Mouse (Mus musculus) embryonic fibroblast, embryonic 13.5 days (primary cell): ENCODE results near the gene Ttll1. TPM values are rescaled to one million over a fixed set of nuclear protein-coding genes. Genes with fewer than 3 reads are reported as not detected.
A peak's percentile ranks its signal among the peaks of the same experiment; 100 is the strongest.

Source experiments
- H3K27ac ChIP-seq: 2 replicates; pipeline ENCODE4 v1.5.1; 2012; ENCODE audit warnings: low read length, control low read depth, inconsistent platforms; ENCODE audit not compliant: insufficient read depth
- H3K4me1 ChIP-seq: 2 replicates; pipeline ENCODE4 v1.6.1; 2011; ENCODE audit warnings: low read length; ENCODE audit not compliant: control insufficient read depth, insufficient read depth
- H3K4me3 ChIP-seq: 2 replicates; pipeline ENCODE4 v1.5.1; 2011; ENCODE audit warnings: mild to moderate bottlenecking, control low read depth, low read length; ENCODE audit not compliant: insufficient read depth
- CTCF ChIP-seq: IDR thresholded peaks from 2 replicates; pipeline ENCODE4 v1.5.1; 2011; ENCODE audit warnings: mild to moderate bottlenecking, control low read depth, low read length, moderate library complexity, borderline replicate concordance; ENCODE audit not compliant: insufficient read depth
- POLR2A ChIP-seq: IDR thresholded peaks from 2 replicates; pipeline ENCODE4 v1.6.1; 2011; ENCODE audit warnings: low read depth, mild to moderate bottlenecking, control low read depth, low read length, moderate library complexity
- polyA plus RNA-seq: library from polyadenylated mRNA; stranded (reverse); fragments of >200 nt; gene quantifications from 2 replicates; pipeline ENCODE4 v1.2.4, GENCODE M21; 2011; ENCODE audit warnings: low read depth; ENCODE audit not compliant: missing spikeins, insufficient read length

The Ttll1 gene
- polyA plus RNA-seq, 1 experiment = 12.3 TPM

DNA sequence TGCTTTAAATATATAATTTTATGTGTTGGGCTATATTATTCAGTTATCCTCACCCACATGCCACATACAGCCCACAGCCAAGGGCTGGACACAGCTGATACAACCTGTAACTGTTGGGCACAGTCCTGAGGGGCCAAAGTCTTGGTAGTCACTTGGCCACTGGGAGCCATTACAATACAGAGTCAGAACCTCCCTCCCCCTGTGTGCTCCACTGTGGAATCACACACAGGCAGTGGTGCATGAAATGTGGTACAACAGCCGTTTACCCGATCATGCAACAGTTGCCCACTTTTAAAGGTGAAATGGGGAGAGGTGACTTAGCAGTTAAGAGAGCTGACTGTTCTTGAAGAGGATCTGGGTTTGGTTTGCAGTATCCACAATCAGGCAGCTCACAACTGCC, 60.7 kb downstream of the Ttll1 start:
- peaks cover 38% of the 10 kb centered on the region for H3K4me1 ChIP-seq
- TF ChIP-seq CTCF = no peak
- no peak for TF ChIP-seq POLR2A
- no peak overlapping the region for H3K4me3 ChIP-seq
- no peak overlapping the region for H3K27ac ChIP-seq

DNA sequence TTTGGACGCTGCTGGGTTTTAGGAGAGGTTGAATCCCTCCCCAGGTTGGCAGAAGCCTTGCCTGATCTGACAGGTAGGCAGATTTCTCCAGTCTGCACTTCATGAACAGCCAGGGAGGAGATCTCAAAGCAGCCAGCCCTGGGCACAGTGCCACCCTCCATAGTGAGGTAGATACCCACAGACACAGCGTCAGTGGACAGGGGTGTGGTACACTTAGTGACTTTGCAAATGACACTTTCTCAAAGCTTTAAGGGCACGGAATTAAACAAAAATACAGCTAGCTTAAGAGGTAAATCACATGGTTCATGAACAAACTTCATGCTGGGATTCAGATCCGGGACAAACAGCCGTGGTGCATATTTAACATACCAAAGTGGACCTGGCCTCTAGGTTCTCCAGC, 62.0 kb downstream of the Ttll1 start:
- H3K4me1 ChIP-seq = peaks cover 46% of the 10 kb centered on the region
- no peak overlapping the region for H3K27ac ChIP-seq
- TF ChIP-seq CTCF = no peak
- no peak for TF ChIP-seq POLR2A
- H3K4me3 ChIP-seq = no peak overlapping the region

DNA sequence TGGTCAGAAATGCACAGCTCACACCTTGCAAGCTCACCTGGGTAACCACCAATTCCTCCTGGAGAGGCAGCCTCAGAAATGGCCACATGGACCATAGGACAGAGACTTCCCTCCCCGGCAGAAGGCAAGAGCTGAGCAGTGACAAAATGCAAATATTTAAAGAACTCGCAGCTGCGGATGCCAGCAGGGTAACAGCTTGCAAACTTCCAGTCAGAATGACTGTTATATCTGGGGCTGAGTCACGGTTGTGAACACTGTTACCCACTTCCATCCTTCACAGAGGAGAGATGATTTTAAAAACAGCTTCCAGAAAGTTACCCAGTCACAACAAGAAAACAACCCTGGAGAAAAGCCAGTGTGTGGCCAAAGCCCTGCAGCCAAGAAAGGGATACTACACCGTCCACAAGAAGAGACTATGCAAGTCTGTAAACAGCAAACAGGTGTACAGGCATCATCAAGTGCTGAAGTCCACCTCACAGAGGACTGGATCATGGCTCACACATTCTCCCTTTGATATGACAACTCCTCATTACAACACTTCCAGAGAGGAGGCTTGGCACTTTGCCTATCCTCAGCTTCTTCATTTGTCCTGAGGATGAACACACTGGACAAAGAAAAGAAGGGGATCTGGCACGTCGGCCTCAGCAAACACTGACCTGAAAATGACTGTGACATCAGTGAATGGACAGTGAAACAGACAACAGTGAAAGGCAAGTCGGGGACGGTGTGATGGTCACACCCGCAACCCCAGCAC, 62.7 kb downstream of the Ttll1 start:
- Histone ChIP-seq H3K27ac (peak overlapping the region; percentile 79), H3K4me1 (peaks cover 46% of the 10 kb centered on the region), H3K4me3 (no peak overlapping the region)
- TF ChIP-seq CTCF (no peak), POLR2A (no peak)

DNA sequence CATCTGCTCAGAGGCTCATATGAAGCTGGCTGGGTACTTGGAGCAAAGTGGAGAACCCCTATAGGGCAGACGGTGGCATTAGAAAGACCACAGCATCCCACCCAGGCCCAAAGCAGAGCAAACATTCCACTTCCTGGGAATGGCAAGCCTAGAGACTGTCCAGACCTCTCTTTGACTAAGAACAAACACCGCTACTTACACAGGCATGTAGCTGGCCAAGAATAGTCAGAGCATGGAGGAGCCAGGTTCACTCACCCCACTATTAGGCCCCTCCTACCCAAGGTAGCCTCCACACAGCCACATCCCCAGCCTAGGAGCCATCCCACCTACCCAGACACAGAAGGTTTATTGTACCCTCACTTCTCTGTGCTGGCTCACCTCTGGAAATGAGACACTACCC, 64.8 kb downstream of the Ttll1 start:
- Histone ChIP-seq H3K27ac (peak overlapping the region; percentile 9; the same call in 1 of the 2 replicates), H3K4me1 (peaks cover 43% of the 10 kb centered on the region), H3K4me3 (no peak overlapping the region)
- TF ChIP-seq POLR2A = no peak
- no peak for TF ChIP-seq CTCF

DNA sequence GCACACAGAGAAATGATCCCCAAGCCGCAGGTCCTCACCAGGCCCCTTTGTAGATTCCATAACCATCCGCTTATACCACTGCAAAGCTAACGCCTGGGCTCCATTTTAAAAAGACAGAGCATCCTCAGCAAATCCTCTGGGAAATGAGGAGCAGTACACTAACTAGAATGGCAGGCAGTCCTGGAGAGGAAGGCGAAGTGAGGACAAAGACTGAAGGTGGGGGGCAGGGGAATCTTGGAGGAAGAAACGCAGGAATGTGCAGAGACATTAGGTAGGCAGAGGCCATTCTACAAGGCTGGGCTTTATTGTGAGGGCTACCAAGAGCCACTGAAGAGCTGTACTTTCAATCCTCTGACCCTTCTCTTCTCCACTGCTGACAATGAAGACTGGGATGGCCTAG, 65.3 kb downstream of the Ttll1 start:
- TF ChIP-seq CTCF (no peak), POLR2A (no peak)
- H3K4me3 ChIP-seq = no peak overlapping the region
- H3K27ac ChIP-seq = peak overlapping the region; percentile 9
- H3K4me1 ChIP-seq = peaks cover 46% of the 10 kb centered on the region

DNA sequence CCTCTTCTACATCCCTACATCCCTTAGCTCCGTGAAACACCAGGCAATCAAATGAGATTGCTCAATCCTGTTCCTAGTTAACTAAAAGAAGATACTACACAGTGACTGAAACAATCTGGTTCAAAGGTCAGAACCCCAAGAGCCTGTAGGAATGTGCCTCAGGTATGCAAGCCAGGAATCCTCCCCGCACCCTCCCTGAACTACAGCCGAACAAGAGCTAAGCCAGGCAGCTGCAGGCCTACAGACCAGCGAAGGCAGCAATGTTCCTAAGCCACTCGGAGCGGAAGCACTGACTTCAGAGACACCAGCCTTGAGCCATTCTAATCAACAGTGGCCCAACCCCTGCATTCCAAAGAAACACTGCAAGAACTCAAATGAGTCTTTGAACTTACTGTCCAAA, 66.3 kb downstream of the Ttll1 start:
- TF ChIP-seq CTCF (no peak), POLR2A (no peak)
- Histone ChIP-seq H3K27ac (no peak overlapping the region), H3K4me3 (no peak overlapping the region), H3K4me1 (peaks cover 47% of the 10 kb centered on the region)

DNA sequence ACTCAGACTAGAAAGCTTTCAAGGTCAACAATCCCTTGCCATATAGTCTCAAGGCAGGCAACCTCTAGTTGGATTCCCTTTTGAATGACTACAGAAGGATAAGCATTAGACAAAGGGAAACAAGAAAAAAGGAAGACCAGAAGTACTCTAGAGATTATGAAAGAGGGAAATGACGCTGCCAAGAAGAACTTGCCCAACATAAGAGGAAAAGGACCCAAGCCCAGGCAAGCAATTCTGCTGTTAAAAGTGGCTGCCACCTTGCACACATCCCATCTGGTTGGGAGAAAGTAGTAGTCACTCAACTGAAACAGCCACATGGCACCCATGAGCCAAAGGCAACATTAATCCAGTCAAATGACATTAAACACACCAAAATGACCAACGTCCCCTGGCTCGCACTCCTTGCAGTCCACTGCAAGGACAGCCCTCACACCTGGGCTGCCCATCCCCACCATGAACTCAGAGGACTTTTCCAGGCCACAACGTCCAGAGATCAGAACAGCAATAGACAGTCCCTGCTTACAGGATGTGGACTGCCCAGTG, 68.1 kb downstream of the Ttll1 start:
- Histone ChIP-seq H3K4me3 (no peak overlapping the region), H3K4me1 (peaks cover 36% of the 10 kb centered on the region), H3K27ac (no peak overlapping the region)
- no peak for TF ChIP-seq CTCF
- no peak for TF ChIP-seq POLR2A

DNA sequence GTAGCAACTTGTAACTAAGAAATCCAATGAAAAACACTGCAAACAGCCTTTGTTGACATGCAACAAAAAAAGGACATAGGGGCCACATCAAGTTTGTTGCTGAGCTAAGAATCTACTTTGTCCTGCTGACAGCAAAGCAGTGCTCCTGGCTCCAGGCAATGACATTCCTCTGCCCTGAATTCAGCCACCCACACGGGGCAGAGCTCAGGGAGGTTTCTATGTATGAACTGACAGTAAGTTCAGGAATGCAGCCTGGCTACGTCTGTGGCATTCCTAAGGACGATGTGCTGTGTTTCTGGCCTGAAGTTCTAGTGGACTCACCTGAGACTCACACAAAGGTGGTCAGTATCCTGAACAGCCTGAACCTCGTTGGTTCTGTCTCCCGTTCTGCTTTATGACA, 70.0 kb downstream of the Ttll1 start:
- TF ChIP-seq POLR2A (no peak), CTCF (no peak)
- Histone ChIP-seq H3K4me3 (no peak overlapping the region), H3K4me1 (peaks cover 31% of the 10 kb centered on the region), H3K27ac (peak overlapping the region; percentile 55)

DNA sequence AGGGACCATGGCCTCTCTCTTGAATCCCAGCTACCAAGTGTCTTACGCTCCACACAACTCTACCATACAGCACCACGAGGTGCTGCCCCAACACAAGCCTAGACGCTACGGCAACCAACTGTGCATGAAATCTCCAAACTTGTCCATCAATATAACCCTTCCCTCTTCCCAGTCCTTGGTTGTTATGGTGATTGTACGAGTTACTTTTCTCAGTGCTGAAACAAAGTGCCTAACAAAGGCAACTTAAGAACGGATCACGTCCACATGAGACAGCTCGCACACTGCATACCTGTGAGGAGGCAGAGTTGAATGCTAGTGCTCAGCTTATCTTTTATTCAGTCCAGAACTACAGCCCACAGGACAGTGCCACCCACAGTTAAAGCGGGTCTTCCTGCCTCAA, 74.2 kb downstream of the Ttll1 start:
- peaks cover 28% of the 10 kb centered on the region for H3K4me1 ChIP-seq
- TF ChIP-seq POLR2A (no peak), CTCF (no peak)
- no peak overlapping the region for H3K27ac ChIP-seq
- no peak overlapping the region for H3K4me3 ChIP-seq

DNA sequence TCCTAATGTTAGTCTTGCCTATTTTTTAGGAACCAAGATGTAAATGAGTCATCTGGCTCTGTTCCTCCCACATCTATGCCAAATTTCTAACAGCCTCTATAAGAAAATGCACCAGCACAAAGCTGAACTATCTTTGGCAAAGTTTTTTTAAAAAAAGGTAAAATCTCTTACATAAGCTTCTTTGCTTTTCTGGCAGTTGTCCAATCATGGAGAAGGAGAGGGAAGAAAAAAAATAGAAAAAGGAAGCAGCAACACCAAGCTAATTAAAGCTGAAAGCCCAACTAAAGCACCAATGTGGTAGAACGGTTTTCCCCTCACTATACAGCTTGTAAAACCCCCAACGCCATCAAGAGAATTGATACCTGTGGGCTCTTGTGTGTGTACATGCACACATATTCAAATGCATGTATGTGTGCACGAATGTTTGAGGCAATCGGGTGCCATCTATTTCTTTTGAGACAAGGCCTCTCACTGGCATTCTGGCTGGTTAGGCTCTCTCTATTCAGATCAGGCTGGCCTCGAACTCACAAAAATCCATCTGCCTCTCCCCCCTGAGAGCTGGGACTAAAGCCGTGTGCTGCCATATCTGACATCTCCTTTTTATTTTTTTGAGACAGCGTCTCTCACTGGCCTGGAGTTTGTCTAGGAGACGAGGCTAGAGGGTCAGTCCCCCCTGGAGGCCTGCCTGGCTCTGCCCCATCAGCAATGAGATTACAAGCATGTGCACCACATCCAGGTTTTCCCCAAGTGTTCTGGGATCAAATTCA, 75.2 kb downstream of the Ttll1 start:
- no peak overlapping the region for H3K4me3 ChIP-seq
- TF ChIP-seq POLR2A (no peak), CTCF (no peak)
- peaks cover 26% of the 10 kb centered on the region for H3K4me1 ChIP-seq
- H3K27ac ChIP-seq = no peak overlapping the region
